Mouse (Mus musculus) myocyte (in vitro differentiated cells): Measurements from ENCODE around the gene Sh3rf1. TPM values are rescaled to one million over a fixed set of nuclear protein-coding genes. Genes with fewer than 3 reads are reported as not detected.

Experiments
- H3K27me3 ChIP-seq: one replicate; pipeline ENCODE4 v1.6.1; 2011; ENCODE audit not compliant: control insufficient read depth, insufficient read depth, insufficient read length
- H3K36me3 ChIP-seq: one replicate; pipeline ENCODE4 v1.6.1; 2011; ENCODE audit not compliant: control insufficient read depth, insufficient read depth
- H3K4me2 ChIP-seq: one replicate; pipeline ENCODE4 v1.6.1; 2011; ENCODE audit warnings: low read depth, control low read depth
- H3K4me3 ChIP-seq: one replicate; pipeline ENCODE4 v1.5.1; 2011; ENCODE audit warnings: mild to moderate bottlenecking, control low read depth, moderate library complexity
- H3K79me2 ChIP-seq: one replicate; pipeline ENCODE4 v1.6.1; 2011; ENCODE audit not compliant: control insufficient read depth, insufficient read depth
- H3ac ChIP-seq: one replicate; pipeline ENCODE4 v1.6.1; 2011; ENCODE audit not compliant: control insufficient read depth, insufficient read length
- CEBPB ChIP-seq: IDR thresholded peaks from 2 replicates; pipeline ENCODE4 v1.6.1; 2011; ENCODE audit warnings: mild to moderate bottlenecking, moderate library complexity; ENCODE audit not compliant: poor library complexity, insufficient read depth, severe bottlenecking
- E2F4 ChIP-seq: IDR thresholded peaks from one replicate; pipeline ENCODE4 v1.6.1; 2011; ENCODE audit warnings: mild to moderate bottlenecking, control low read depth, moderate library complexity; ENCODE audit not compliant: insufficient read depth
- MAX ChIP-seq: IDR thresholded peaks from one replicate; pipeline ENCODE4 v1.6.1; 2011; ENCODE audit warnings: low read depth, mild to moderate bottlenecking, control low read depth
- MYOD1 ChIP-seq, 3 experiments: IDR thresholded peaks; one replicate each; pipeline ENCODE4 v1.6.1; 2011; ENCODE audit warnings: control low read depth in 2 of 3, low read depth in 2 of 3, mild to moderate bottlenecking in 2 of 3, moderate library complexity in 1 of 3; ENCODE audit not compliant: insufficient read length in 2 of 3, control insufficient read depth in 1 of 3
- MYOG ChIP-seq, 3 experiments: IDR thresholded peaks; one replicate each; pipeline ENCODE4 v1.6.1; 2011; ENCODE audit warnings: control low read depth in 2 of 3, low read depth in 2 of 3, mild to moderate bottlenecking in 2 of 3; ENCODE audit not compliant: insufficient read length in 2 of 3, control insufficient read depth in 1 of 3, insufficient read depth in 1 of 3
- POLR2A ChIP-seq: IDR thresholded peaks from one replicate; pipeline ENCODE4 v1.6.1; 2011; ENCODE audit warnings: low read depth, mild to moderate bottlenecking, control low read depth, moderate library complexity; ENCODE audit not compliant: insufficient read length
- POLR2AphosphoS2 ChIP-seq: IDR thresholded peaks from one replicate; pipeline ENCODE4 v1.6.1; 2011; ENCODE audit warnings: low read depth, control low read depth; ENCODE audit not compliant: insufficient read length
- REST ChIP-seq: IDR thresholded peaks from one replicate; pipeline ENCODE4 v1.6.1; 2011; ENCODE audit warnings: mild to moderate bottlenecking, control low read depth, moderate library complexity; ENCODE audit not compliant: insufficient read depth, insufficient read length
- SRF ChIP-seq: IDR thresholded peaks from one replicate; pipeline ENCODE4 v1.6.1; 2011; ENCODE audit warnings: low read depth; ENCODE audit not compliant: control insufficient read depth, insufficient read length
- TCF12 ChIP-seq: IDR thresholded peaks from one replicate; pipeline ENCODE4 v1.6.1; 2011; ENCODE audit warnings: mild to moderate bottlenecking, control low read depth; ENCODE audit not compliant: poor library complexity, insufficient read depth, severe bottlenecking
- TCF3 ChIP-seq: IDR thresholded peaks from one replicate; pipeline ENCODE4 v1.6.1; 2011; ENCODE audit warnings: low read depth, control low read depth; ENCODE audit not compliant: insufficient read length
- USF1 ChIP-seq: IDR thresholded peaks from one replicate; pipeline ENCODE4 v1.6.1; 2011; ENCODE audit warnings: low read depth, mild to moderate bottlenecking, control low read depth, moderate library complexity
- polyA plus RNA-seq: library from polyadenylated mRNA; unstranded; fragments of >200 nt; fragmentation: generic; extraction: Trizol; gene quantifications from one replicate; pipeline ENCODE4 v1.2.1, GENCODE M21; 2012; ENCODE audit warnings: missing spikeins

The Sh3rf1 gene
- polyA plus RNA-seq, 1 experiment, result 4.2 TPM

GRCm38 (mm10) chr8:61247270-61248025 is 23.8 kb downstream of the Sh3rf1 start:
- H3K4me3 ChIP-seq, result no peak overlapping the region
- H3ac ChIP-seq, result no peak overlapping the region
- no peaks in the 10 kb centered on the region for H3K27me3 ChIP-seq
- H3K79me2 ChIP-seq, result peaks cover 6% of the 10 kb centered on the region
- H3K4me2 ChIP-seq, result no peak overlapping the region
- TF ChIP-seq USF1, result no peak
- TF ChIP-seq CEBPB, result no peak
- no peak for TF ChIP-seq REST
- TF ChIP-seq POLR2AphosphoS2, result no peak
- no peak for TF ChIP-seq POLR2A
- no peak for TF ChIP-seq TCF3
- no peak for TF ChIP-seq MAX
- no peak for TF ChIP-seq MYOD1 (IDR thresholded peaks at IDR 0.05; ENCODE audit: control insufficient read depth in 1 of 3, insufficient read length in 2 of 3, low read depth in 2 of 3)
- no peak for TF ChIP-seq MYOG (IDR thresholded peaks at IDR 0.05; ENCODE audit: control insufficient read depth in 1 of 3, insufficient read depth in 1 of 3, insufficient read length in 2 of 3, low read depth in 2 of 3)
- TF ChIP-seq TCF12, result no peak
- TF ChIP-seq SRF, result no peak
- TF ChIP-seq E2F4, result no peak
- H3K36me3 ChIP-seq, result no peaks in the 10 kb centered on the region

GRCm38 (mm10) chr8:61249511-61249910 is 25.8 kb downstream of the Sh3rf1 start:
- H3K27me3 ChIP-seq, result no peaks in the 10 kb centered on the region
- H3K79me2 ChIP-seq, result peaks cover 6% of the 10 kb centered on the region
- no peaks in the 10 kb centered on the region for H3K36me3 ChIP-seq
- no peak overlapping the region for H3ac ChIP-seq
- TF ChIP-seq MYOG (IDR thresholded peaks at IDR 0.05; ENCODE audit: control insufficient read depth in 1 of 3, insufficient read depth in 1 of 3, insufficient read length in 2 of 3, low read depth in 2 of 3) (no peak), TCF3 (no peak), TCF12 (no peak), USF1 (no peak)
- no peak overlapping the region for H3K4me3 ChIP-seq
- no peak overlapping the region for H3K4me2 ChIP-seq

DNA sequence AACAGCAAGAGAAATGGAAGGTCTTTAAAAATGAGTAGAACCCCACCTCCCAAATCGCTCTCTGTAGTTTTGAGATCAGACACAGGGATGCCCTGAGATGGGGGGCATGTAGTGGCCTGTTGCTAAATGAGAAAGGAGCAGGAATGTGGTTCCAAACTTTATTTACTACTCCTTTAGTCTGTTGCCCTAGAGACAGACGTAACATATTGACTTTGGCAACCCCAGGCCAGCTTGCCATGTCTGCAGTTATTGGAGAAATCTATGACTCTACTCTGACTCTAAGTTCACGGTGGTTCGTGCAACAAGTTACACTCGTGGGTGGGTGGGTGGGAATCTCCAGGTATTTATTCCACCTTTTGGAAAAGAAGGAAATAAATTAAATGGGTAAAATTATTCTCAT is 30.5 kb downstream of the Sh3rf1 start:
- no peak overlapping the region for H3K4me2 ChIP-seq
- TF ChIP-seq TCF3 (no peak), REST (no peak), USF1 (no peak), CEBPB (no peak), MYOG (IDR thresholded peaks at IDR 0.05; ENCODE audit: control insufficient read depth in 1 of 3, insufficient read depth in 1 of 3, insufficient read length in 2 of 3, low read depth in 2 of 3) (no peak), MAX (no peak), MYOD1 (IDR thresholded peaks at IDR 0.05; ENCODE audit: control insufficient read depth in 1 of 3, insufficient read length in 2 of 3, low read depth in 2 of 3) (no peak), POLR2AphosphoS2 (no peak), POLR2A (no peak)
- no peaks in the 10 kb centered on the region for H3K27me3 ChIP-seq
- H3K4me3 ChIP-seq, result no peak overlapping the region
- no peaks in the 10 kb centered on the region for H3K36me3 ChIP-seq
- H3K79me2 ChIP-seq, result no peaks in the 10 kb centered on the region
- H3ac ChIP-seq, result no peak overlapping the region

- Histone ChIP-seq H3K79me2 (no peaks in the 10 kb centered on the region), H3K4me3 (no peak overlapping the region), H3K4me2 (no peak overlapping the region), H3K36me3 (no peaks in the 10 kb centered on the region), H3K27me3 (no peaks in the 10 kb centered on the region), H3ac (no peak overlapping the region)
- TF ChIP-seq SRF, result no peak
- no peak for TF ChIP-seq USF1
- no peak for TF ChIP-seq MYOG (IDR thresholded peaks at IDR 0.05; ENCODE audit: control insufficient read depth in 1 of 3, insufficient read depth in 1 of 3, insufficient read length in 2 of 3, low read depth in 2 of 3)
- TF ChIP-seq POLR2AphosphoS2, result no peak
- TF ChIP-seq CEBPB, result no peak
- no peak for TF ChIP-seq REST
- TF ChIP-seq E2F4, result no peak
- TF ChIP-seq MAX, result no peak
- no peak for TF ChIP-seq TCF12
- no peak for TF ChIP-seq MYOD1 (IDR thresholded peaks at IDR 0.05; ENCODE audit: control insufficient read depth in 1 of 3, insufficient read length in 2 of 3, low read depth in 2 of 3)
- TF ChIP-seq POLR2A, result no peak
Observed at GRCm38 (mm10) chr8:61258828-61259227, 35.2 kb downstream of the Sh3rf1 start.

DNA sequence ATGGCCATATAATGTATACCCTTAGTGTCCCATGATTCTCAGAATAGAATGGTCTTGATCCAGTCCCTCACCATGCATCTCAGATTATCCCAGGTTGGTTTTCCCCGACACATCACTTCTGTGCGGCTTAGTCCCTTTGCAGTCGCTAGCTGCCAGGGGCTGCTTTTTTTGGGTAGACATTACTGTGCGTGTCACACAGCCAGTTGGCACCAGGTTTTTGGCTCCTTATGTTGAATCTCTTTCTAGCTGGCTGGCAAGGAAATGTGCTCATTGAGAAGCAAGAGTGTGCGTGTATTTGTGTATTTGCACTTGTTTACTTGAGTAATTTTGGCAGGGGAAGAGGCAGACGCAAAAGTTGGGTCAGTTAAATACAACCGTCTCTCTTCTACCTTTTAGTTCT is 35.9 kb downstream of the Sh3rf1 start:
- Histone ChIP-seq H3K27me3 (no peaks in the 10 kb centered on the region), H3K4me2 (no peak overlapping the region), H3K36me3 (no peaks in the 10 kb centered on the region), H3ac (no peak overlapping the region), H3K79me2 (no peaks in the 10 kb centered on the region), H3K4me3 (no peak overlapping the region)
- no peak for TF ChIP-seq TCF12
- TF ChIP-seq TCF3, result no peak
- TF ChIP-seq CEBPB, result no peak
- TF ChIP-seq REST, result no peak
- TF ChIP-seq MYOG (IDR thresholded peaks at IDR 0.05; ENCODE audit: control insufficient read depth in 1 of 3, insufficient read depth in 1 of 3, insufficient read length in 2 of 3, low read depth in 2 of 3), result no peak
- TF ChIP-seq POLR2A, result no peak
- no peak for TF ChIP-seq POLR2AphosphoS2
- TF ChIP-seq MYOD1 (IDR thresholded peaks at IDR 0.05; ENCODE audit: control insufficient read depth in 1 of 3, insufficient read length in 2 of 3, low read depth in 2 of 3), result no peak
- no peak for TF ChIP-seq MAX
